Comparison of ENCODE assay signal across 24 mouse cellular contexts in genomic region chr16:22878716-22879115, GRCm38 (mm10). TPM values are rescaled to one million over a fixed set of nuclear protein-coding genes. Genes with fewer than 3 reads are reported as not detected.
DNase-seq lines count a peak whose midpoint lies in the region; ATAC-seq and TF ChIP-seq lines count a peak whose summit lies in the region.
"Had no signal": no experiment of that assay in that cellular context is flagged by ENCODE, and none has a peak within 500 bp of the region (broad histone marks: within the 10 kb centered on the region; RNA-seq: fewer than 3 reads in every experiment).

No protein-coding gene starts in this region.

- H3K36me3 ChIP-seq in heart, embryonic 12.5 days = no peaks in the 10 kb centered on the region
- H3K36me3 ChIP-seq in liver, adult 2 months (ENCODE audit: control insufficient read depth, insufficient read depth, low read length) = no peaks in the 10 kb centered on the region; the same call in 1 of the 2 replicates
- H3K36me3 ChIP-seq in liver, embryonic 11.5 days (ENCODE audit: control insufficient read depth, insufficient read depth, low read length) = no peaks in the 10 kb centered on the region
- 0 out of 2 replicates have a peak, but pooled peaks cover 7% of the 10 kb centered on the region for H3K36me3 ChIP-seq in liver, postnatal 0 days (replicated peaks; ENCODE audit: insufficient read depth, low read length)
- peaks cover 0 to 15% of the 10 kb centered on the region in 2 experiments for H3K36me3 ChIP-seq in CH12.LX (replicated peaks in 1 of 2; ENCODE audit: control insufficient read depth in 1 of 2, insufficient read depth in 1 of 2, low read length in 1 of 2)

- TF ChIP-seq CTCF in liver, adult 2 months (IDR thresholded peaks at IDR 0.05; ENCODE audit: low read depth, low read length) = no peak
- no peak for TF ChIP-seq CTCF in liver, postnatal 0 days (IDR thresholded peaks at IDR 0.05; ENCODE audit: low read depth)
- TF ChIP-seq CTCF in CH12.LX (conservative IDR thresholded peaks at IDR 0.05 in 1 of 2, IDR thresholded peaks at IDR 0.05 in 1 of 2; ENCODE audit: low read depth in 2 of 2, low read length in 2 of 2) = no peak

- no peaks in the 10 kb centered on the region for H3K27me3 ChIP-seq in heart, embryonic 12.5 days (replicated peaks)
- no peaks in the 10 kb centered on the region for H3K27me3 ChIP-seq in liver, adult 2 months (ENCODE audit: control insufficient read depth, insufficient read depth, low read length)
- no peaks in the 10 kb centered on the region for H3K27me3 ChIP-seq in liver, embryonic 11.5 days (replicated peaks; ENCODE audit: control insufficient read depth, insufficient read depth, low read length)
- no peaks in the 10 kb centered on the region for H3K27me3 ChIP-seq in liver, postnatal 0 days (ENCODE audit: insufficient read depth, low read length)
- no peaks in the 10 kb centered on the region for H3K27me3 ChIP-seq in CH12.LX (replicated peaks)
- H3K27me3 ChIP-seq: Patski had no signal

- no peak overlapping the region for H3K9ac ChIP-seq in heart, embryonic 12.5 days
- peak overlapping the region; percentile 67 for H3K9ac ChIP-seq in liver, adult 2 months (ENCODE audit: low read depth, low read length)
- H3K9ac ChIP-seq in liver, embryonic 11.5 days (ENCODE audit: low read depth, low read length) = no peak overlapping the region
- no peak overlapping the region for H3K9ac ChIP-seq in liver, postnatal 0 days (replicated peaks)
- no peak overlapping the region for H3K9ac ChIP-seq in CH12.LX (ENCODE audit: insufficient read depth, low read depth)

- no peak overlapping the region for H3K27ac ChIP-seq in heart, embryonic 12.5 days (ENCODE audit: poor library complexity, severe bottlenecking)
- peak overlapping the region; percentile 100 for H3K27ac ChIP-seq in liver, adult 2 months (replicated peaks; ENCODE audit: insufficient read depth, low read depth, low read length)
- H3K27ac ChIP-seq in liver, embryonic 11.5 days (ENCODE audit: low read depth, low read length) = no peak overlapping the region
- H3K27ac ChIP-seq in liver, postnatal 0 days (ENCODE audit: low read depth) = peak overlapping the region; percentile 98
- H3K27ac ChIP-seq in CH12.LX (ENCODE audit: insufficient read depth, low read depth) = no peak overlapping the region

- no peak for ATAC-seq in heart, embryonic 12.5 days (ENCODE audit: insufficient number of reproducible peaks, low FRiP score)
- no peak for ATAC-seq in liver, embryonic 11.5 days (replicated peaks; ENCODE audit: low FRiP score)
- ATAC-seq in liver, postnatal 0 days = no peak
- ATAC-seq: activated CD4-positive, CD25-positive, alpha-beta regulatory T cell, adult 4 months; CD4-positive, CD25-positive, alpha-beta regulatory T cell, adult 4 months; Patski had no signal

- TF ChIP-seq EP300 in liver, postnatal 0 days (IDR thresholded peaks at IDR 0.05; ENCODE audit: low read depth) = no peak
- no peak for TF ChIP-seq EP300 in CH12.LX (IDR thresholded peaks at IDR 0.05; ENCODE audit: low read length)

- H3K4me1 ChIP-seq in heart, embryonic 12.5 days (replicated peaks) = peaks cover 6% of the 10 kb centered on the region; the same call in 1 of the 2 replicates
- H3K4me1 ChIP-seq in liver, adult 2 months (ENCODE audit: control insufficient read depth, insufficient read depth, low read length) = peaks cover 33% of the 10 kb centered on the region
- H3K4me1 ChIP-seq in liver, embryonic 11.5 days (replicated peaks; ENCODE audit: control insufficient read depth, insufficient read depth, low read length) = peaks cover 11% of the 10 kb centered on the region
- H3K4me1 ChIP-seq in liver, postnatal 0 days (ENCODE audit: insufficient read depth) = peaks cover 31% of the 10 kb centered on the region
- H3K4me1 ChIP-seq in CH12.LX (ENCODE audit: control insufficient read depth in 1 of 2, insufficient read depth in 2 of 2) = peaks cover 6 to 40% of the 10 kb centered on the region in 2 experiments; a peak in 3 of 4 replicates

- WGBS in heart, embryonic 12.5 days = 74% methylated on average over 7 of the region's 7 CpGs
- WGBS in liver, adult 2 months = 49% methylated on average over 7 of the region's 7 CpGs
- WGBS in liver, embryonic 11.5 days = 75% methylated on average over 7 of the region's 7 CpGs
- WGBS in liver, postnatal 0 days (ENCODE audit: insufficient replicate concordance) = 70% methylated on average over 7 of the region's 7 CpGs

- no peak for TF ChIP-seq RAD21 in CH12.LX (IDR thresholded peaks at IDR 0.05; ENCODE audit: low read depth, low read length)

- no peaks in the 10 kb centered on the region for H3K9me3 ChIP-seq in heart, embryonic 12.5 days (replicated peaks)
- no peaks in the 10 kb centered on the region for H3K9me3 ChIP-seq in liver, embryonic 11.5 days (ENCODE audit: control insufficient read depth, low read length)
- H3K9me3 ChIP-seq in liver, postnatal 0 days (ENCODE audit: low read length) = no peaks in the 10 kb centered on the region
- H3K9me3 ChIP-seq in CH12.LX (replicated peaks; ENCODE audit: low read length) = no peaks in the 10 kb centered on the region
- H3K9me3 ChIP-seq: G1E had no signal

- H3K79me2 ChIP-seq in liver, adult 2 months (ENCODE audit: control insufficient read depth, insufficient read depth, low read length) = no peaks in the 10 kb centered on the region
- no peaks in the 10 kb centered on the region for H3K79me2 ChIP-seq in CH12.LX (replicated peaks; ENCODE audit: control insufficient read depth, extremely low read depth, insufficient read depth, poor library complexity, severe bottlenecking)

- in situ Hi-C loops in CH12.LX (cut with MboI; ENCODE audit: low pct_ligation_motif_present, low pct_unique_long_range_greater_than_20kb, low sequenced_read_pairs) = loop anchor here (5.0 to 25.0 kb wide), 2 partner anchors 74 to 559 kb away; partner anchors contain the start of genes Hrg and Rtp1

- no peak for TF ChIP-seq POLR2A in liver, adult 2 months (IDR thresholded peaks at IDR 0.05; ENCODE audit: extremely low read depth, insufficient read depth, low read length)
- TF ChIP-seq POLR2A in CH12.LX (IDR thresholded peaks at IDR 0.05; ENCODE audit: low read depth, low read length) = no peak

- dilution Hi-C loops in CH12.LX (cut with MboI; ENCODE audit: extremely low pct_ligation_motif_present, extremely low pct_unique_long_range_greater_than_20kb, low sequenced_read_pairs) = no loop called here

- H3K4me2 ChIP-seq in heart, embryonic 12.5 days = no peak overlapping the region
- no peak overlapping the region for H3K4me2 ChIP-seq in liver, embryonic 11.5 days
- no peak overlapping the region for H3K4me2 ChIP-seq in liver, postnatal 0 days (ENCODE audit: low read depth, low read length)
- H3K4me2 ChIP-seq in CH12.LX (ENCODE audit: insufficient read depth, low read depth, poor library complexity, severe bottlenecking) = no peak overlapping the region

- H3K4me3 ChIP-seq in heart, embryonic 12.5 days = no peak overlapping the region
- peak overlapping the region; percentile 36; the same call in 1 of the 2 replicates for H3K4me3 ChIP-seq in liver, adult 2 months (ENCODE audit: insufficient read depth, low read depth, low read length)
- no peak overlapping the region for H3K4me3 ChIP-seq in liver, embryonic 11.5 days (ENCODE audit: low read depth, low read length)
- H3K4me3 ChIP-seq in liver, postnatal 0 days (ENCODE audit: low read depth, low read length) = no peak overlapping the region
- no peak overlapping the region for H3K4me3 ChIP-seq in CH12.LX (replicated peaks in 1 of 3; ENCODE audit: low read depth in 2 of 3, low read length in 2 of 3, poor library complexity in 1 of 3)

- DNase-seq in heart, adult 11 months = peak; percentile 72
- peak; percentile 76 for DNase-seq in liver, adult 2 months (ENCODE audit: extremely low read depth, low read depth, low spot score)
- DNase-seq in liver, embryonic 11.5 days (ENCODE audit: low spot score) = no peak
- DNase-seq in liver, postnatal 0 days = no peak
- no peak for DNase-seq in liver
- DNase-seq in CH12.LX (ENCODE audit: extremely low read depth) = no peak
- DNase-seq in right cerebral cortex, postnatal 14 days = no peak
- DNase-seq: adrenal gland, adult 2 months; adrenal gland, adult 8-10 months; adrenal gland, postnatal 10 days; adrenal gland, postnatal 14 days; adrenal gland, postnatal 25 days; adrenal gland, postnatal 36 days; B cell, adult 2 months; cerebellum, adult 11 months; cerebellum, adult 11-12 months; cerebellum, adult 18-20 months had no signal

RNA-seq across cellular contexts. Expression of gene Ahsg, which starts 12.4 kb away (rescaled TPM):
- polyA plus RNA-seq in heart, embryonic 12.5 days (2016; fragmentation: Nextera tagmentation; extraction: Ambion mirVana) = 1.5 and 2.5 TPM in 2 replicates
- total RNA-seq in liver, adult 2 months (2014; rRNA removed) = 10,308 and 11,624 TPM in 2 replicates
- 17,109 and 17,601 TPM in 2 replicates for polyA plus RNA-seq in liver, adult 2 months (2012; rRNA removed)
- polyA plus RNA-seq in liver, embryonic 11.5 days (2014; fragmentation: Nextera tagmentation; extraction: Ambion mirVana) = 79.0 and 82.8 TPM in 2 replicates
- 25,564 and 27,060 TPM in 2 replicates for polyA plus RNA-seq in liver, postnatal 0 days (2015; fragmentation: Nextera tagmentation; extraction: Ambion mirVana)
- total RNA-seq in CH12.LX (2012; rRNA removed) (not detected in 2 replicates), CH12.LX (2014; rRNA removed) (not detected in 2 replicates)
- polyA plus RNA-seq in CH12.LX (2012; ENCODE audit: insufficient read length, low read depth) = 0.25 and 0.43 TPM in 2 replicates
- total RNA-seq: MEL had no signal
- polyA plus RNA-seq: activated CD4-positive, CD25-positive, alpha-beta regulatory T cell, adult 4 months; C2C12; CD4-positive, CD25-positive, alpha-beta regulatory T cell, adult 4 months; Patski had no signal

RNA-seq across cellular contexts. Expression of gene Dnajb11, which starts 21.1 kb away (rescaled TPM):
- polyA plus RNA-seq in heart, embryonic 12.5 days (2016; fragmentation: Nextera tagmentation; extraction: Ambion mirVana) = 130 and 138 TPM in 2 replicates
- total RNA-seq in liver, adult 2 months (2014; rRNA removed) = 62.0 and 67.7 TPM in 2 replicates
- 20.7 and 23.9 TPM in 2 replicates for polyA plus RNA-seq in liver, adult 2 months (2012; rRNA removed)
- 125 and 131 TPM in 2 replicates for polyA plus RNA-seq in liver, embryonic 11.5 days (2014; fragmentation: Nextera tagmentation; extraction: Ambion mirVana)
- 48.9 and 50.3 TPM in 2 replicates for polyA plus RNA-seq in liver, postnatal 0 days (2015; fragmentation: Nextera tagmentation; extraction: Ambion mirVana)
- total RNA-seq in CH12.LX (2012; rRNA removed) (122 and 209 TPM in 2 replicates), CH12.LX (2014; rRNA removed) (129 and 149 TPM in 2 replicates)
- polyA plus RNA-seq in CH12.LX (2012; ENCODE audit: insufficient read length, low read depth) = 206 and 241 TPM in 2 replicates

RNA-seq across cellular contexts. Expression of gene Tbccd1, which starts 21.2 kb away (rescaled TPM):
- polyA plus RNA-seq in heart, embryonic 12.5 days (2016; fragmentation: Nextera tagmentation; extraction: Ambion mirVana) = 19.2 and 20.2 TPM in 2 replicates
- total RNA-seq in liver, adult 2 months (2014; rRNA removed) = 22.7 and 24.0 TPM in 2 replicates
- 16.9 and 19.9 TPM in 2 replicates for polyA plus RNA-seq in liver, adult 2 months (2012; rRNA removed)
- polyA plus RNA-seq in liver, embryonic 11.5 days (2014; fragmentation: Nextera tagmentation; extraction: Ambion mirVana) = 44.8 and 47.3 TPM in 2 replicates
- polyA plus RNA-seq in liver, postnatal 0 days (2015; fragmentation: Nextera tagmentation; extraction: Ambion mirVana) = 13.7 and 14.6 TPM in 2 replicates
- total RNA-seq in CH12.LX (2012; rRNA removed) (15.1 and 20.4 TPM in 2 replicates), CH12.LX (2014; rRNA removed) (19.4 and 19.9 TPM in 2 replicates)
- polyA plus RNA-seq in CH12.LX (2012; ENCODE audit: insufficient read length, low read depth) = 16.6 and 18.6 TPM in 2 replicates

RNA-seq across cellular contexts. Expression of gene Fetub, which starts 39.4 kb away (rescaled TPM):
- polyA plus RNA-seq in heart, embryonic 12.5 days (2016; fragmentation: Nextera tagmentation; extraction: Ambion mirVana) = not detected in 2 replicates
- 107 and 165 TPM in 2 replicates for total RNA-seq in liver, adult 2 months (2014; rRNA removed)
- 414 and 419 TPM in 2 replicates for polyA plus RNA-seq in liver, adult 2 months (2012; rRNA removed)
- polyA plus RNA-seq in liver, embryonic 11.5 days (2014; fragmentation: Nextera tagmentation; extraction: Ambion mirVana) = 0.22 and 0.69 TPM in 2 replicates
- 578 and 644 TPM in 2 replicates for polyA plus RNA-seq in liver, postnatal 0 days (2015; fragmentation: Nextera tagmentation; extraction: Ambion mirVana)
- total RNA-seq in CH12.LX (2012; rRNA removed) (0.25 and 0.42 TPM in 2 replicates), CH12.LX (2014; rRNA removed) (1.0 and 1.3 TPM in 2 replicates)
- polyA plus RNA-seq in CH12.LX (2012; ENCODE audit: insufficient read length, low read depth) = 15.5 and 15.8 TPM in 2 replicates
- total RNA-seq: MEL had no signal
- polyA plus RNA-seq: activated CD4-positive, CD25-positive, alpha-beta regulatory T cell, adult 4 months; CD4-positive, CD25-positive, alpha-beta regulatory T cell, adult 4 months had no signal

Comparison
In these comparisons a context has a peak if more than half of its experiments do, and no peak if none do; other contexts are left out.
1. DNase-seq: peak in heart, adult 11 months (single experiment) and liver, adult 2 months (single experiment); none in liver, embryonic 11.5 days (single experiment), liver, postnatal 0 days (single experiment), liver (single experiment), CH12.LX (single experiment) and right cerebral cortex, postnatal 14 days (single experiment).
2. H3K27ac ChIP-seq: peak in liver, adult 2 months (single experiment) and liver, postnatal 0 days (single experiment); none in heart, embryonic 12.5 days (single experiment), liver, embryonic 11.5 days (single experiment) and CH12.LX (single experiment).
3. RNA of gene Ahsg, which starts 12.4 kb away (polyA plus RNA-seq): 25,564 to 27,060 TPM in liver, postnatal 0 days and 17,109 to 17,601 TPM in liver, adult 2 months; 79.0 to 82.8 TPM in liver, embryonic 11.5 days, 1.5 to 2.5 TPM in heart, embryonic 12.5 days and 0.25 to 0.43 TPM in CH12.LX; every median in the first group is over 100 times any median in the second.